Mouse (Mus musculus) stomach, embryonic 14.5 days (tissue): ENCODE measurements around the gene Slc22a4. TPM values are rescaled to one million over a fixed set of nuclear protein-coding genes. Genes with fewer than 3 reads are reported as not detected.
"Not testable (repeated sequence)": the region's sequence is repeated elsewhere in the genome, so short reads cannot be mapped to it uniquely, and the experiment has no call there.

Experiments
- ATAC-seq: fragments of 200-750 bp; cut with Nextera tagmentation; 2 replicates; pipeline ENCODE4 v1.8.0; 2017; ENCODE audit warnings: low read depth, moderate TSS enrichment; ENCODE audit not compliant: insufficient number of reproducible peaks, insufficient read depth, low FRiP score
- H3K27ac ChIP-seq: fragments of 300-500 bp; sonication (generic); 2 replicates; pipeline ENCODE4 v1.5.1; 2014; ENCODE audit warnings: mild to moderate bottlenecking, low read length, moderate library complexity, mixed read lengths
- H3K27me3 ChIP-seq: fragments of 300-500 bp; sonication (generic); 2 replicates; pipeline ENCODE4 v1.6.1; 2014; ENCODE audit warnings: low read length, control low read depth, mixed read lengths; ENCODE audit not compliant: control insufficient read depth, insufficient read depth
- H3K36me3 ChIP-seq: fragments of 300-500 bp; sonication (generic); 2 replicates; pipeline ENCODE4 v1.6.1; 2014; ENCODE audit warnings: mild to moderate bottlenecking, control low read depth, low read length, moderate library complexity, mixed read lengths; ENCODE audit not compliant: control insufficient read depth, insufficient read depth
- H3K4me1 ChIP-seq: fragments of 300-500 bp; sonication (generic); 2 replicates; pipeline ENCODE4 v1.6.1; 2014; ENCODE audit warnings: low read length, control low read depth, mixed read lengths; ENCODE audit not compliant: control insufficient read depth, insufficient read depth
- H3K4me2 ChIP-seq: fragments of 300-500 bp; sonication (generic); replicated peaks from 2 replicates; pipeline ENCODE4 v1.6.1; 2014; ENCODE audit warnings: low read depth, low read length, control low read depth
- H3K4me3 ChIP-seq: fragments of 300-500 bp; sonication (generic); 2 replicates; pipeline ENCODE4 v1.5.1; 2014; ENCODE audit warnings: low read depth, low read length, control low read depth
- H3K9ac ChIP-seq: fragments of 300-500 bp; sonication (generic); replicated peaks from 2 replicates; pipeline ENCODE4 v1.6.1; 2014; ENCODE audit warnings: low read depth, mild to moderate bottlenecking, control low read depth, low read length, moderate library complexity, mixed read lengths
- H3K9me3 ChIP-seq: fragments of 300-500 bp; sonication (generic); 2 replicates; pipeline ENCODE4 v1.6.1; 2016; ENCODE audit warnings: low read depth, low read length, control low read depth; ENCODE audit not compliant: control insufficient read depth
- WGBS: fragments of 180-500 bp; shearing (Covaris S2); extraction: QIAGEN DNeasy Blood & Tissue Kit; methylation state at CpG from one replicate; pipeline ENCODE4 v1.1.7; 2014; 5-methylcytosine and 5-hydroxymethylcytosine counted together
- polyA plus RNA-seq: library from polyadenylated mRNA; unstranded; fragments of >200 nt; fragmentation: Nextera tagmentation; extraction: Ambion mirVana; gene quantifications from 2 replicates; pipeline ENCODE4 v1.2.1, GENCODE M21; 2014

Slc22a4 gene
- polyA plus RNA-seq, 1 experiment from 2014 or later, result 0.80 TPM

DNA sequence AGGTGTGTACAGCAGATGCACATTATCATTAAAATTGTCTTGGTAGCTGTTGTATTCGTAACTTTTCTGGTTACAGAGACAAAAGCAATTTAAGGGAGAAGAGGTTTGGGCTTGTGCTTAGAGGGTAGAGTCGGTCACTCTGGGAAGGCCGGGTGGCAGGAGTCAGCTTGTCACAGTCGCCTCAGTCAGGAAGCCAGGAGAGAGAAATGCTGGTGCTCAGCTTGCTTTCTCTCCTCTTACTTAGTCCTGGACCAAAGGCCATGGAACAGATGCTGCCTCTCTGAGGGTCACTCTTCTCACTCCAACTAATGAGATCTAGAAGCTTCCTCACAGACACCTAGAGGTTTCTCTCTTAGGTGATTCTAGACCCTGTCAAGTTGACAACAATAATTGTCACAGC lies 46.5 kb downstream of the Slc22a4 start:
- Histone ChIP-seq H3K4me1 (no peaks in the 10 kb centered on the region), H3K9me3 (no peaks in the 10 kb centered on the region), H3K9ac (no peak overlapping the region), H3K27ac (no peak overlapping the region), H3K4me2 (no peak overlapping the region), H3K4me3 (no peak overlapping the region), H3K27me3 (no peaks in the 10 kb centered on the region), H3K36me3 (no peaks in the 10 kb centered on the region)
- 85% methylated on average over 4 of the region's 4 CpGs for WGBS
- ATAC-seq, result no peak

- peak; percentile 96 for ATAC-seq
- Histone ChIP-seq H3K4me3 (peak within 1 kb of the TSS; percentile 53), H3K36me3 (no peaks in the 10 kb centered on the region), H3K9me3 (no peaks in the 10 kb centered on the region), H3K4me2 (peak within 1 kb of the TSS; percentile 77), H3K4me1 (no peaks in the 10 kb centered on the region), H3K27ac (peak within 1 kb of the TSS; percentile 71), H3K9ac (peak within 1 kb of the TSS; percentile 67), H3K27me3 (no peaks in the 10 kb centered on the region)
- 2% methylated on average over 73 of the region's 73 CpGs for WGBS
Observed at GRCm38 (mm10) chr11:53979788-53980621, 47.9 kb downstream of the Slc22a4 start, which contains the start of gene Slc22a21. TSS of gene Slc22a21 (minus strand) at chr11:53980332.

DNA sequence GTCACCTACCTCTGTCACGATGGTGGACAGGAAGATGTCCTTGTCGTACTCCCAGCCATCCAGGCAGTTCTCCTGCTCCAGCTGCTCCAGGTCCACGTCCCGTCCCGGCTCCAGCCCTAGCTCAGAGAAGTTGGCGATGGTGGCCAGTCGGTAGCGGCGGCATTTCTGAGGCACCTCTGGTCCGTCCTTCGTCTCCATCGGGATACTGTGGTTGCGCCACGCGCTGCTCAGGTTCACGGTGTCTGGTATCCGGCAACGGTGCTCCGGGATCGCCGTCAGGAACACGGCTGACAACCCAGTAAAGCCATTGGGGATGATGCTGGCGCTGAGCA lies 48.5 kb downstream of the Slc22a4 start:
- H3K4me1 ChIP-seq, H3K27ac ChIP-seq, H3K9me3 ChIP-seq, H3K27me3 ChIP-seq, ATAC-seq, H3K36me3 ChIP-seq: not testable (repeated sequence)
- Histone ChIP-seq H3K9ac (peak overlapping the region; percentile 67), H3K4me2 (peak overlapping the region; percentile 77), H3K4me3 (peak overlapping the region; percentile 53)
- under 1% methylated on average over 23 of the region's 23 CpGs for whole genome bisulfite sequencing

- Histone ChIP-seq H3K4me2 (no peak overlapping the region), H3K9me3 (no peaks in the 10 kb centered on the region), H3K4me3 (no peak overlapping the region), H3K9ac (no peak overlapping the region), H3K4me1 (no peaks in the 10 kb centered on the region), H3K36me3 (no peaks in the 10 kb centered on the region), H3K27ac (no peak overlapping the region), H3K27me3 (no peaks in the 10 kb centered on the region)
- ATAC-seq, result no peak
- 77% methylated on average over 3 of the region's 3 CpGs for WGBS
Observed at GRCm38 (mm10) chr11:53977672-53978071, 50.2 kb downstream of the Slc22a4 start.

DNA sequence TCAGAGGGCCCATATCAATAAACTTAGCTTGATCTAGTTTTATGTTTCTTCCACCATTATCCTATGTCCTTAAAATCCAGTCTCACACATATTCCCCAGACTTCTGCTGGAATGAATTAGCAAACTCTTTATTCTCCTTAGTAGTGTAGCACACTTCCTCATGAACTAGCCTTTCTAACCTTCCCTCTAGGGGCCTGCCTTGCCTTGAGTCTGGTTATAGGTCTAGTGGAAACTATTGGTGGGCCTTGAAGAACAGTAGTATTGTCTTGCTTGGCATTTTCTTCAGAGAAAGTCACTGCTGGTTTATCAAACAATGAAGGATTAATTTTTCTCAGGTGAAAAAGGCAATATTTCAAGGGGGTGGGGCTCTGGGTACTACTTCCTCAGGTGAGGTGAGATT lies 52.3 kb downstream of the Slc22a4 start:
- Histone ChIP-seq H3K9ac (no peak overlapping the region), H3K4me2 (no peak overlapping the region), H3K27me3 (no peaks in the 10 kb centered on the region), H3K9me3 (no peaks in the 10 kb centered on the region), H3K27ac (no peak overlapping the region), H3K36me3 (no peaks in the 10 kb centered on the region), H3K4me1 (no peaks in the 10 kb centered on the region), H3K4me3 (no peak overlapping the region)
- ATAC-seq, result no peak

- Histone ChIP-seq H3K4me1 (no peaks in the 10 kb centered on the region), H3K27me3 (no peaks in the 10 kb centered on the region), H3K4me2 (no peak overlapping the region), H3K36me3 (no peaks in the 10 kb centered on the region), H3K4me3 (no peak overlapping the region), H3K27ac (no peak overlapping the region), H3K9ac (no peak overlapping the region), H3K9me3 (no peaks in the 10 kb centered on the region)
- 40% methylated on average over 3 of the region's 3 CpGs for WGBS
- no peak for ATAC-seq
Observed at GRCm38 (mm10) chr11:53958984-53959383, 68.9 kb downstream of the Slc22a4 start.

DNA sequence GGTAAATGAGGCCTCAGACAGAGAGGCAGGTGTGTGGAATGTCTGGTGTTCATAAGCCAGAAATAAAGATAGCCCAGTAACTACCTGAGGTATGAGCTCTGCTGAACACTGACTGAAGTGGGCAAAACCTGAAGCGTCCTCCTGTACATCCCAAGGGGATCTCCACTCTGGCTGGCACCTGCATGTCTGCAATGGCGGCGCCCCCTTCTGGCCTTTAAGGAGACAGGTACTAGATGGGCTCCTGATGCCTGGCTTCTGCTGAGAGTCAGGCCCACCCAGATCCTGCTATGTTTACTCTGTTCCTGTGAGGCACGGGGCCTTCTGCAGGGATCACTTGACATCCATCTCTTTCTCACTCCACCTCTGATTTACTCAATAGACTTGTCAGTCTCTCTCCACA lies 69.7 kb downstream of the Slc22a4 start:
- not testable (repeated sequence) for ATAC-seq, H3K9me3 ChIP-seq, H3K27me3 ChIP-seq, H3K9ac ChIP-seq, H3K4me1 ChIP-seq, H3K4me2 ChIP-seq, H3K4me3 ChIP-seq, H3K27ac ChIP-seq, H3K36me3 ChIP-seq
- 14% methylated on average over 4 of the region's 4 CpGs for WGBS

DNA sequence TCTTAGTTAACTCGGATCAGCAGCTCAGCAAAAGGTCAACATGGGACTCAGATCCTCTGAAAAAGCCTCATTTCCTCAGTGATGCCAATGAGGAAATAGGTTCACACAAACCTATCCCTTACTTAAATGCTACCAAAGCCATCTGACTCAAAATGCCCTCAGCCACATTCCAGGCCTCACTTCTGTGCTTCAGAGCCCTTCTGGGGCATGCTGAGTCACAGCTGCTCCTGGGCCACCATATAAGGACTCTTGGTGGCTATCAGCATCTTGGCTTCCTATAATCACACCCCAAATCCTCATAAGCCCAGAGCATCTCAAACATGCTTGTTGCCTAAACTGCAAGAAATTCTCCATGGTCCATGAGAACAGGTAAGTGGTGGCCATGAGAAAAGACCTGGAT lies 71.3 kb downstream of the Slc22a4 start:
- H3K36me3 ChIP-seq, result no peaks in the 10 kb centered on the region
- no peak overlapping the region for H3K4me3 ChIP-seq
- no peak for ATAC-seq
- H3K9me3 ChIP-seq, result no peaks in the 10 kb centered on the region
- no peaks in the 10 kb centered on the region for H3K4me1 ChIP-seq
- no peak overlapping the region for H3K4me2 ChIP-seq
- H3K27me3 ChIP-seq, result no peaks in the 10 kb centered on the region
- 70% methylated on average over 1 of the region's 1 CpGs for WGBS
- H3K27ac ChIP-seq, result no peak overlapping the region
- H3K9ac ChIP-seq, result no peak overlapping the region

GRCm38 (mm10) chr11:53954653-53955052 lies 73.2 kb downstream of the Slc22a4 start:
- 88% methylated on average over 3 of the region's 3 CpGs for WGBS
- H3K27me3 ChIP-seq, result no peaks in the 10 kb centered on the region
- no peak for ATAC-seq
- H3K4me3 ChIP-seq, result no peak overlapping the region
- H3K4me1 ChIP-seq, result no peaks in the 10 kb centered on the region
- no peak overlapping the region for H3K27ac ChIP-seq
- no peak overlapping the region for H3K9ac ChIP-seq
- H3K36me3 ChIP-seq, result no peaks in the 10 kb centered on the region
- no peaks in the 10 kb centered on the region for H3K9me3 ChIP-seq
- no peak overlapping the region for H3K4me2 ChIP-seq
